Mouse (Mus musculus) lung, adult 2 months (tissue): ENCODE measurements at regions not wholly inside any gene's neighbourhood (a gene's known extent, or its start where the extent isn't known, plus 50 kb on each side); places are given as distances from the start of the nearest gene placed in this dataset.

Experiments used
- DNase-seq: peaks from one replicate; pipeline ENCODE4 v3.0.0; 2022
- H3K4me1 ChIP-seq: fragments of 200-500 bp; 2 replicates; pipeline ENCODE4 v1.6.1; 2011; ENCODE audit warnings: low read length; ENCODE audit not compliant: control insufficient read depth, insufficient read depth
- H3K4me3 ChIP-seq: fragments of 200-500 bp; replicated peaks from 2 replicates; pipeline ENCODE3; 2011; ENCODE audit warnings: low read depth, mild to moderate bottlenecking, control low read depth, low read length; ENCODE audit errors: extremely low read depth
- CTCF ChIP-seq: fragments of 200-500 bp; IDR thresholded peaks from 2 replicates; pipeline ENCODE4 v1.5.1; 2011; ENCODE audit warnings: mild to moderate bottlenecking, low read length, control low read depth; ENCODE audit not compliant: insufficient read depth
- POLR2A ChIP-seq: fragments of 200-500 bp; IDR thresholded peaks from 2 replicates; pipeline ENCODE4 v1.6.1; 2011; ENCODE audit warnings: low read depth, mild to moderate bottlenecking, control low read depth, low read length, borderline replicate concordance; ENCODE audit errors: extremely low read depth
- WGBS: fragments of 180-500 bp; shearing (Covaris S2); methylation state at CpG from one replicate; pipeline ENCODE4 v1.1.7; 2018; 5-methylcytosine and 5-hydroxymethylcytosine counted together

DNA sequence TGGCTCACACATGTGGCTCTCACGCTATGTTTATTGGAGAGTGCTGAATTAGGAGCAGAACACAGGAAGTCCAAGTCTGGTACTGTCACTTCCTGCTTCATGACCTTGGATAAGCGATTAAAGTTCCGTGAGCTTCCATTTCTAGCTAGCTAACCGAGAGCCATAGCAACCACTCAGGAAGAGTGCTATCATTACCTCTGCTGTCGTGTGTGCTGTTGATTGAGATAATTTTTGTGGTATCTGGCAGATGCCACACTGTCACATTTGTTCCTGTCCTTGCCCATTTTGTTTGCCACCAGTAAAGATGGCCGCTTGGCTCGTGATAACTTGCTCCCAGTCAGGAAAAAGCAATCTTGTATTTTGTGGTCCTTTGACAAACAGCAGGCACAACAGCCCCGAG, 230.6 kb downstream of the Kcnrg start:
- no peak for TF ChIP-seq CTCF
- TF ChIP-seq POLR2A = no peak
- WGBS = 51% methylated on average over 8 of the region's 8 CpGs
- Histone ChIP-seq H3K4me3 (no peak overlapping the region), H3K4me1 (0 out of 2 replicates have a peak, but pooled peaks cover 5% of the 10 kb centered on the region)
- DNase-seq = no peak

DNA sequence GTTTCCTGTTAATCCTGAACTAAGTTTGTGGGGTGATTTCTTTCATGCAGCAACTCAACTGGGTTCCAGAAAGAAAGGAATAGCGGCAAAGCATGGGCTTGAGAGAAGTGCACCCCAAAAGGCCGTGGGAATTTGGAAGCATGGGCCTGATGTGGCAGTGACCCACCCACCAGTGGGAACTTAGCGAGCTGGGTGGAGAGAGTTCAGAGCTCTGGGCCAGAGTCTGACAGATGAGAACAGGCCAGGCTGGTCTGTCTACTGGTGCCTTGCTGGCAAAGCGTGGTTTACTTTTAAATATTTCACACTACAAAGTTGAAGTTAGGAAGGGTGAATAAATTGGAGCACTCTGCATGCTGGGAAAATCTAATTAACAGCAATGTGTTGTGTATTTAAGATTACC, 235.2 kb downstream of the Kcnrg start:
- no peak for DNase-seq
- WGBS = 84% methylated on average over 4 of the region's 4 CpGs
- TF ChIP-seq CTCF = no peak
- no peak for TF ChIP-seq POLR2A
- no peak overlapping the region for H3K4me3 ChIP-seq
- H3K4me1 ChIP-seq = no peaks in the 10 kb centered on the region

DNA sequence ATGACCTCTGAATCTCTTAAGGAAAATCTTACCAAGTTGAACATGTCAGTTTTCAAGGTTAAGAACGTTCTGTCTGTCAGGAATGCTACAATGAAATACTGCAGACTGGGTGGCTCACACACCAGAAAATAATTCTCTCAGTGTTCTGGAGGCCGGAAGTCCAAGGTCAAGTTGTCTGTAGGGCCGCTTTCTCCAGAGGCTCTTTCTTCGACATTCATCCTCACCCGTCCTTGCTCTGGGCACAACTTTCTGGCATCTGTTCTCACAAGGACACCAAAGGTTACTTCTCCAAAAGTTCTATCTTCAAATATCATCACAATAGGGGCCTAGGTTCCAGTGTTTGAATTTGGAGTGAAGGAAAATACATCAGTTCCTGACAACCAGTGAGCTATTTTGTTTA, 239.2 kb downstream of the Kcnrg start:
- DNase-seq = no peak
- WGBS = 76% methylated on average over 5 of the region's 5 CpGs

DNA sequence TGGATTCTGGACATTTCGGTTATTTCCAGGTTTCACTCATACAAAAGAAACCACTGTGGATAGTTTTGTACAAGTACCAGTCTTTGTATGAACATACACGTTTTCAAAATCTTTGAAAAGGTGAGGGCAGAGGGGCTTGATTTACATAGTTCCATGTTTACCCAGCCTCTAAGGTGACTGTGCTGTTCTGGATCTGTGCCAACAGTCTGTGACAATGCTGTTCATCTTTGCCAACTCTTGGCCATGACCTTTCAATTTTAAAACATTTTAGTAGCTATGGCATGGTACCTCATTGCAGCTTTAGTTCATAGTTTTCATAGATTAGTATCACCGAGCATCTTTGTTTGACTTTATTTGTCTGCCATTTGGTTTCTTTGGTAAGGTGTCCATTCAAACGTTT, 243.0 kb downstream of the Kcnrg start:
- DNase-seq = no peak
- TF ChIP-seq CTCF = no peak
- no peak for TF ChIP-seq POLR2A
- 58% methylated on average over 4 of the region's 4 CpGs for WGBS

More for the DNA sequence above, 239.2 kb downstream of the Kcnrg start:
- Histone ChIP-seq H3K4me3 (no peak overlapping the region), H3K4me1 (no peaks in the 10 kb centered on the region)
- no peak for TF ChIP-seq POLR2A
- TF ChIP-seq CTCF = no peak

DNA sequence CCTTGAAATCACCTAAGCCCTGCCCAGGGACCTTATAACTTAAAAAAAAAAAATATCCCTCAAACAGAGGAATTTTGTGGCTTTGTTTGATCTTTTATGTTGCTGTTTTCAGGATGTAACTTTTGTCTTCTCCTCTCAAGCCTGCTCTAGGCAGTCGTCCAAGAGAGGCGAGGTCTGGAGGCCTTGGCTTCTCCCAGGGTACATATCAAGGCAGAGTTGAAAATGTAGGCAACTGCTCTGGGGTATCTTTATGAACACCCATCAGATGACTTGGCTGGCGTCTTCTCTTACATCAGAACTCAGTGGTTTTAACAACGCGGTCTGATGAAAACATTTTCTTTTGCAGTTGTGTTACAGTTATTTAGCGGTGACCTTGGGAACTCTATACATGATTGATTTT, 250.4 kb downstream of the Kcnrg start:
- 69% methylated on average over 6 of the region's 6 CpGs for WGBS
- Histone ChIP-seq H3K4me1 (no peaks in the 10 kb centered on the region), H3K4me3 (no peak overlapping the region)
- no peak for DNase-seq
- TF ChIP-seq POLR2A (no peak), CTCF (no peak)

More for the DNA sequence above, 243.0 kb downstream of the Kcnrg start:
- no peaks in the 10 kb centered on the region for H3K4me1 ChIP-seq
- H3K4me3 ChIP-seq = no peak overlapping the region

DNA sequence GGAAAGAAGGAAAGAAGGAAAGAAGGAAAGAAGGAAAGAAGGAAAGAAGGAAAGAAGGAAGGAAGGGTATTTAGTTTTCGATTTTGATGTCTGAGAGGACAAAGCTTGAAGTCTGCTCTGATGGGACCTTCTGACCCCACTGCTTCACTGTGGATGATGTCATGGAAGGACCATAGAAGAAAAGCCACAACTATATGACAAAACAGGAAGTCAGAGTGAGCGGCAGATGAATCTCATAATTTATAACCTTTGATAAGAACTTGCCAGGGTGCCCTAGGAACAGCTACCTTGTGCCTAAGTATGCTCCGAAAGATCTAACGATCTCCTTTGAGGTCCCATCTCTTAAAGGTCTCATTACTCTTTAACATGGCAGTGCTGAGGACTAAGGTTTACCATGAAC, 253.4 kb downstream of the Kcnrg start:
- Histone ChIP-seq H3K4me3 (no peak overlapping the region), H3K4me1 (no peaks in the 10 kb centered on the region)
- TF ChIP-seq CTCF (no peak), POLR2A (no peak)
- no peak for DNase-seq
- 84% methylated on average over 4 of the region's 4 CpGs for WGBS

DNA sequence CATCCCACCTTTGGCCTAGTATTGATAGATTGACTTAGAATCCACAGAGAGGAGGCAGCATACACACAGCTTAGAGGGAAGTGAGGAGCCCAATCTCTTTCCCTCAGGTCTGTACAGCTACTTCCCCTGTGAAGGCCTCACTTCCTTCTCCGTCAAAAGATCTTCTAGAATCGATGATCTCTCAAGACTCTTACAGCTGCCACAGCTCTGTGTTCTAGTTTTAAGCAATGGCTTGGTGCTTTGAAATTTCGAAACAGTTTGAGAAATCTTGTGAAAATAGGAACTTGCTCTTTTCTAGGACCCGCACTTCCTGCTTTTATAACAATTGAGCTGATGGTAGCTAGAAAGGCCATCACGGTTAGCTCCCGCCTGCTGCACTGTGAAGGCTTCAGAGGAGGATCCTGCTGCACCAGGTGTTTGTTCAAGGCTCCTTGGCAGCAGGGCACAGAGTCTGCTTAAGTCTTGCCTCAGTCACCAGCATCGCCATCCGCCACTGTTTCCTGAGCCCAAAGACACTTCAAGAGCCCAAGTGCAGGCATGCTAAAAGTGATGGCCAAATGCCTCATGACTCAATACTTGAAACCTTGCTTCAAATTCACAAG, 254.2 kb downstream of the Kcnrg start:
- 81% methylated on average over 8 of the region's 8 CpGs for WGBS
- no peaks in the 10 kb centered on the region for H3K4me1 ChIP-seq
- H3K4me3 ChIP-seq = no peak overlapping the region
- TF ChIP-seq POLR2A = no peak
- no peak for TF ChIP-seq CTCF
- DNase-seq = no peak

DNA sequence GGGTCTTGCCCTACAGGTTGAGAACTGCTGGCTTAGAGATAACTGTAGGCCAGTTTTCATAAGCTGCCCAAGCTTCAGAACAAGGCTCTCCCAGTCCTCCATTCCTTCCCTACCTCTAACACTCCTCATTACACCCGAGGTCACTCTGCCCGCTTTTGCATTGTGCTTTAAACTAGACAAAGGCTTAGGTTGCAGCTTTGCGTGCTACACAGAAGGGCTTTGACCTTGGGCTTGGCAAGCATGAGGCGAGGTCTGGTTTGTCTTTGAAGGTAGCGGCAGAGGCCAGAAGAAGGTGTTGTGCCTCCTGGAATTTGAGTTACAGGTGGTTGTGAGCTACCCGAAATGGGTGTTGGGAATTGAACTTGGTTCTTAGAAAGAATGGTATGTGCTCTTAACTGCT, 255.7 kb downstream of the Kcnrg start:
- no peak overlapping the region for H3K4me3 ChIP-seq

DNA sequence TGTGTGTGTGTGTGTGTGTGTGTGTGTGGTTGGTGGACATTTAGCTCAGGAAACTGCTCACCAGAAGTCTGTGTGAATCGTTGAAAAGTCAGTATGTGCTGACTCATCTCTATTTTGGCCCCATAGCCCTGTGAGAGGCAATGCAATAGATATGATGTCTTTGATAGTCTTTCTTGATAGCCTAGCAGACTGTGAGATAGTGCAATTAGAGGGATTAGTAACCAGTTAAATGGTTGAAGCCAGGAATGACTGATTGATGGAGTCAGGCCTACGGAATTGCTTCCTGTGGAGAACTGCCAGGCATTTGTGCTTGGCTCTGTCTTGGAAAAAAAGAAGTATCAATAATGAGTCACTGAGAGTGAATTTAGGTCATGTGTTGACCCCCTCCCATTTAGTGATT, 256.2 kb downstream of the Kcnrg start:
- 51% methylated on average over 2 of the region's 2 CpGs for WGBS
- DNase-seq = no peak
- Histone ChIP-seq H3K4me1 (no peaks in the 10 kb centered on the region), H3K4me3 (no peak overlapping the region)
- TF ChIP-seq CTCF (no peak), POLR2A (no peak)

More for the DNA sequence above, 255.7 kb downstream of the Kcnrg start:
- TF ChIP-seq POLR2A (no peak), CTCF (no peak)
- H3K4me1 ChIP-seq = no peaks in the 10 kb centered on the region
- 88% methylated on average over 6 of the region's 6 CpGs for WGBS
- DNase-seq = no peak

DNA sequence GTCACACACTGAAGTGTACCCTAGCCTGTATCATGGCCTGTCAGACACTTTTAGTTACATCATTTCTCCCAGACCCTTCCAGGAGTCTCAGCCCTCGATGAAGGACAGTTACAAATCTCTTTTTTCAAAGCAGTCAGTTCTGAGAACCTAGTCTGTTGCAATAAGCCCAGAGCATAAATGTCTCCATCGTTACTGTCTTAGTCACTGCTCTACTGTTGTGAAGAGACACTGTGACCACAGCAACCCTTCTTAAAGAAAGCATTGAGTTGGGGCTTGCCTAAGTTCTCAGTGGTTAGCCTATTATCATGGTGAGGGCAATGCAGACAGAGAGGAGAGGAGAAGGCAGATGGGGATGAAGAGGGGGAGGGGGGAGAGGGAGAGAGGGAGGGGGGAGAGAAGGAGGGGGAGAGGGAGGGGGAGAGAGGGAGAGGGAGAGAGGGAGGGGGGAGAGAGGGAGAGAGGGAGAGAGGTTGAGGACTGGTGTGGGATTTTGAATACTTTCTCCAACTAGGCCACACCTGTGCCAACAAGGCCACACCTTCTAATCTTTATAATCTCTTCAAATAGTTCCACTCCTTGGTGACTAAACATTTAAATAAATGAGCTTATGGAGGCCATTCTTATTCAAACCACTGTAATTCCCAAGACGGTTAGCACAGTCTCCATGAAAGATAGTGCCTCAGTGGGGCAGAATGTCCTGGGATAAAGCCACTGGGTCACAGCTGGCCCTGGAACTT, 259.4 kb downstream of the Kcnrg start:
- TF ChIP-seq POLR2A (no peak), CTCF (no peak)
- DNase-seq = no peak
- no peaks in the 10 kb centered on the region for H3K4me1 ChIP-seq
- WGBS = 61% methylated on average over 3 of the region's 3 CpGs
- H3K4me3 ChIP-seq = no peak overlapping the region
